Mouse (Mus musculus) thymus, adult 2 months (tissue): ENCODE measurements around the gene Slc9a2.

Experiments used
- CTCF ChIP-seq: fragments of 200-500 bp; IDR thresholded peaks from 2 replicates; pipeline ENCODE4 v1.5.1; 2012; ENCODE audit warnings: mild to moderate bottlenecking, control low read depth, low read length, moderate library complexity, borderline replicate concordance; ENCODE audit not compliant: control insufficient read depth, poor library complexity, insufficient read depth; ENCODE audit errors: extremely low read depth
- POLR2A ChIP-seq: fragments of 200-500 bp; IDR thresholded peaks from 2 replicates; pipeline ENCODE4 v1.6.1; 2012; ENCODE audit warnings: mild to moderate bottlenecking, low read length, control low read depth, moderate library complexity; ENCODE audit not compliant: control insufficient read depth, poor library complexity, insufficient read depth; ENCODE audit errors: extremely low read depth

- no peak for TF ChIP-seq CTCF
- no peak for TF ChIP-seq POLR2A
Observed at GRCm38 (mm10) chr1:40727404-40727803, 47.0 kb downstream of the Slc9a2 start.
